Mouse (Mus musculus): ENCODE data around the gene Eid1. TPM values are rescaled to one million over a fixed set of nuclear protein-coding genes. Genes with fewer than 3 reads are reported as not detected.

Gene Eid1
- polyA plus RNA-seq, 1 experiment = 24.6 TPM

Other genes starting within 250 kb of the Eid1 start
- 0.37 TPM for gene Gm9913, start 168.0 kb upstream of the Eid1 start, polyA plus RNA-seq (2012; fragmentation: generic; extraction: Trizol)
- 125 TPM for gene Fbn1, start 165.1 kb upstream of the Eid1 start, polyA plus RNA-seq (2012; fragmentation: generic; extraction: Trizol)
- 0.80 TPM for gene Cep152, start 48.0 kb upstream of the Eid1 start, polyA plus RNA-seq (2012; fragmentation: generic; extraction: Trizol)
- gene Shc4, start 51.1 kb downstream of the Eid1 start, polyA plus RNA-seq (2012; fragmentation: generic; extraction: Trizol) = 0.49 TPM
- gene Secisbp2l, start 109.8 kb downstream of the Eid1 start, polyA plus RNA-seq (2012; fragmentation: generic; extraction: Trizol) = 8.4 TPM
- 17.8 TPM for gene Galk2, start 186.0 kb downstream of the Eid1 start, polyA plus RNA-seq (2012; fragmentation: generic; extraction: Trizol)
- gene Cops2, start 186.0 kb downstream of the Eid1 start, polyA plus RNA-seq (2012; fragmentation: generic; extraction: Trizol) = 59.0 TPM

All from myocyte (in vitro differentiated cells).